Mouse (Mus musculus) liver, embryonic 12.5 days (tissue): ENCODE data around the gene Klc4. TPM values are rescaled to one million over a fixed set of nuclear protein-coding genes. Genes with fewer than 3 reads are reported as not detected.

Experiments used
- ATAC-seq: fragments of 200-750 bp; cut with Nextera tagmentation; 2 replicates; pipeline ENCODE4 v1.8.0; 2017; ENCODE audit warnings: moderate number of reproducible peaks, mild to moderate bottlenecking, moderate library complexity
- H3K27ac ChIP-seq: fragments of 300-500 bp; sonication (generic); 2 replicates; pipeline ENCODE4 v1.5.1; 2016; ENCODE audit warnings: mild to moderate bottlenecking
- H3K27me3 ChIP-seq: fragments of 300-500 bp; sonication (generic); replicated peaks from 2 replicates; pipeline ENCODE4 v1.6.1; 2016; ENCODE audit warnings: mild to moderate bottlenecking, moderate library complexity
- H3K36me3 ChIP-seq: fragments of 300-500 bp; sonication (generic); 2 replicates; pipeline ENCODE4 v1.6.1; 2016; ENCODE audit warnings: mild to moderate bottlenecking, moderate library complexity
- H3K4me1 ChIP-seq: fragments of 300-500 bp; sonication (generic); 2 replicates; pipeline ENCODE4 v1.6.1; 2016
- H3K4me2 ChIP-seq: fragments of 300-500 bp; sonication (generic); 2 replicates; pipeline ENCODE4 v1.6.1; 2016; ENCODE audit warnings: mild to moderate bottlenecking, moderate library complexity
- H3K4me3 ChIP-seq: fragments of 300-500 bp; sonication (generic); 2 replicates; pipeline ENCODE4 v1.5.1; 2016; ENCODE audit warnings: mild to moderate bottlenecking, moderate library complexity
- H3K9ac ChIP-seq: fragments of 300-500 bp; sonication (generic); 2 replicates; pipeline ENCODE4 v1.6.1; 2016; ENCODE audit warnings: mild to moderate bottlenecking, moderate library complexity
- H3K9me3 ChIP-seq: fragments of 300-500 bp; sonication (generic); replicated peaks from 2 replicates; pipeline ENCODE4 v1.6.1; 2016; ENCODE audit warnings: mild to moderate bottlenecking, moderate library complexity
- WGBS: fragments of 180-500 bp; shearing (Covaris S2); methylation state at CpG from one replicate; pipeline ENCODE4 v1.1.7; 2016; ENCODE audit not compliant: insufficient replicate concordance; 5-methylcytosine and 5-hydroxymethylcytosine counted together
- polyA plus RNA-seq: library from polyadenylated mRNA; unstranded; fragments of >200 nt; fragmentation: Nextera tagmentation; extraction: Ambion mirVana; gene quantifications from 2 replicates; pipeline ENCODE4 v1.2.1, GENCODE M21; 2016

The Klc4 gene
- polyA plus RNA-seq, 1 experiment from 2014 or later = 6.3 TPM

DNA sequence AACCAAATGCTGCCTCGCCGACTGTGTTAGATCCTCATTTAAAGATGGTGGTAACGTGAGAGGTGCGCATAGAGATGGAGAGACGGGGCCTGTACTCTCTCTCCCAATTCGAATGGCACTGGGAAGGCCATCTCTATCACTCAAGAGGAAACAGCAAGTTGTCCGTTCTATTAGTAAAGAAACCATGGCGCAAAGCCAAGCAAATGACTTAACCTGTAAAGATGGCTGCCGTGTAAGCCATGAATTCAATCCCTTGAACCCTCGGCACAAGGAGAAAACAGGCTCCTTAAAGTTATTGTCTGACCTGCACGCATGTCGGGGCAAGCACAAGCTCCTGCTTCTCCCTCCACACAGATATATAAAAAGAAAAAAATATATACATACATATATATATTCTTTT is 28.0 kb downstream of the Klc4 start:
- no peak for ATAC-seq
- 0 out of 2 replicates have a peak, but pooled peaks cover 5% of the 10 kb centered on the region for H3K27me3 ChIP-seq
- H3K4me1 ChIP-seq = peaks cover 49% of the 10 kb centered on the region
- no peak overlapping the region for H3K4me3 ChIP-seq
- 69% methylated on average over 12 of the region's 12 CpGs for WGBS
- 0 out of 2 replicates have a peak overlapping the region, but pooled peaks have one; percentile 7 for H3K4me2 ChIP-seq
- H3K27ac ChIP-seq = no peak overlapping the region
- H3K9ac ChIP-seq = no peak overlapping the region
- no peaks in the 10 kb centered on the region for H3K36me3 ChIP-seq
- H3K9me3 ChIP-seq = no peaks in the 10 kb centered on the region

DNA sequence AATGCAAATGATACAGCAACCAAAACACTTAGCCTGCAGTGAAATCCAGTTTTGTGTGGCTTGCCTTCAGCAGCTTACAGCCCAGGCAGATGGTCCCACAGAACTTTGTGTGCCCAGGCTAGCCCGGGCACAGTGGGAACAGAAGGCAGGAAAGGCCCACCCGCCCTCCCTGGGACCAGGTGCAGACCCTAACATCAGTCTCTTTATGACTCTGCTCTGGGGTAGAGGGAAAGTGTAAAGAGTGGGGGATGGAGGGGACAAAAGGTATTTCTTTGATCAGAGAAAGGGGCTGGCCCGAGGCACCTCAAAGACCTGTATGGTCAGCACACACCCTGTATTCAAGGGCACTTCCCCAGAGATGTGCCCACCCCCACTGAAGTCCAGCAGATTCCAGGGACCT is 32.6 kb downstream of the Klc4 start:
- Histone ChIP-seq H3K27me3 (no peaks in the 10 kb centered on the region), H3K27ac (no peak overlapping the region), H3K4me1 (peaks cover 27% of the 10 kb centered on the region), H3K4me2 (no peak overlapping the region), H3K9me3 (no peaks in the 10 kb centered on the region), H3K9ac (no peak overlapping the region), H3K36me3 (no peaks in the 10 kb centered on the region), H3K4me3 (no peak overlapping the region)
- 59% methylated on average over 3 of the region's 3 CpGs for WGBS
- no peak for ATAC-seq

DNA sequence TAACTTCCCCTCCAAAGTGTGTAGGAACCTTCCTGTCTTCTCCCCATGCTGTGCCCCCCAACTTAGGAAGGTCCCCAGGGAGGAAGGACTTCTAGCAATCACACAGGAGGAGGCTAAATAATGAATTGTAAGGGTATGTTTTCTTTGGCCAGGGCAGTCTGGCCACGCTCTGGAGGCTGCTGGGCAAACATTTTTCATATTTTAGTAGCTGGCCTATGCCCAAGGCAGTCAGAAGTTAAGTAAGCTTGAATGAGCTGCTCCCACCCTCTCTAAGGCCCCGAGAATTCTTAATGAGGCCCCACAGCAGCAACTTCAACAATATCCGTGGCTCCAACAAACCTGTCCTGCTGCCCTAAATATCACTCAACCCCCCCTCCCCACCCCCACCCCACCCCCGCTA is 33.0 kb downstream of the Klc4 start:
- H3K4me3 ChIP-seq = no peak overlapping the region
- H3K4me2 ChIP-seq = no peak overlapping the region
- no peaks in the 10 kb centered on the region for H3K36me3 ChIP-seq
- ATAC-seq = no peak
- H3K27me3 ChIP-seq = no peaks in the 10 kb centered on the region
- no peak overlapping the region for H3K27ac ChIP-seq
- H3K9me3 ChIP-seq = no peaks in the 10 kb centered on the region
- peaks cover 23% of the 10 kb centered on the region for H3K4me1 ChIP-seq
- no peak overlapping the region for H3K9ac ChIP-seq
- 54% methylated on average over 4 of the region's 4 CpGs for WGBS

DNA sequence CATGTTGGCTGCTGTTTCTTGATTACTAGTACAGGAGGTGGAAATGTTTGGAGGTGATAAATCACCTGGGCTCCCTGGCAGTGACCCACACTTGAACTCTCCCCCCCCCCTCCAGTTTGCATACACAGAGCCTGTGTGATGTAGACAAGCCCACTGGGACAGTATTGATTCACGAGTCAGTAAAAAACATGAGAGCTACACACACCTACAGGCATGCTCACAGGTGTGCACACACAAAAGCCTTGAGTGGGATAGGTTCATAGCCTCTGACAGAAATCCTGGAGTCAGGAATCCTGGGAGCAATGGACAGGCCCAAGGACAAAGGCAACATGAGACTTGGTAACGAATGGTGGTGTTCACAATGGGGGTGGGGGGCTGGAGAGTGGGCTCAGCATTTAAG is 33.6 kb downstream of the Klc4 start:
- Histone ChIP-seq H3K27me3 (no peaks in the 10 kb centered on the region), H3K36me3 (no peaks in the 10 kb centered on the region), H3K4me2 (no peak overlapping the region), H3K9me3 (no peaks in the 10 kb centered on the region), H3K4me3 (no peak overlapping the region), H3K4me1 (peaks cover 21% of the 10 kb centered on the region; the same call in 1 of the 2 replicates), H3K9ac (no peak overlapping the region), H3K27ac (no peak overlapping the region)
- no peak for ATAC-seq
- 62% methylated on average over 2 of the region's 2 CpGs for WGBS

DNA sequence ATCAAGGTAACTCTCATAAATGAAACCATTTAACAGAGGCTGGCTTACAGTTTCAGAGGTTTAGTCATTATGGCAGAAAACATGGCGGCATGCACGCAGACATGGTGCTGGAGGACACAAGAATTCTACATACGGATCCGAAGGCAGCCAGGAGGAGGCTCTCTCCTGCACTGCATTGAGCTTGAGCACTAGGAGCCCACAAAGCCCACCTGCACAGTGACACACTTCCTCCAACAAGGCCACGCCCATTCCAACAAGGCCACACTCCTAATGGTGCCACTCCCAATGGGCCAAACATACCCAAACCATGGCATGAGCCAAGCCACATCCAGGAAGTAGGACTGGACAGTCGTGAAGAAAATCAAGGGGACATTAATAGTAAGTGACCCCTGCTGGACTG is 34.5 kb downstream of the Klc4 start:
- Histone ChIP-seq H3K27me3 (no peaks in the 10 kb centered on the region), H3K4me2 (no peak overlapping the region), H3K27ac (no peak overlapping the region), H3K36me3 (no peaks in the 10 kb centered on the region), H3K4me3 (no peak overlapping the region), H3K9ac (no peak overlapping the region), H3K9me3 (no peaks in the 10 kb centered on the region), H3K4me1 (peaks cover 21% of the 10 kb centered on the region; the same call in 1 of the 2 replicates)
- ATAC-seq = no peak
- 74% methylated on average over 6 of the region's 6 CpGs for WGBS

DNA sequence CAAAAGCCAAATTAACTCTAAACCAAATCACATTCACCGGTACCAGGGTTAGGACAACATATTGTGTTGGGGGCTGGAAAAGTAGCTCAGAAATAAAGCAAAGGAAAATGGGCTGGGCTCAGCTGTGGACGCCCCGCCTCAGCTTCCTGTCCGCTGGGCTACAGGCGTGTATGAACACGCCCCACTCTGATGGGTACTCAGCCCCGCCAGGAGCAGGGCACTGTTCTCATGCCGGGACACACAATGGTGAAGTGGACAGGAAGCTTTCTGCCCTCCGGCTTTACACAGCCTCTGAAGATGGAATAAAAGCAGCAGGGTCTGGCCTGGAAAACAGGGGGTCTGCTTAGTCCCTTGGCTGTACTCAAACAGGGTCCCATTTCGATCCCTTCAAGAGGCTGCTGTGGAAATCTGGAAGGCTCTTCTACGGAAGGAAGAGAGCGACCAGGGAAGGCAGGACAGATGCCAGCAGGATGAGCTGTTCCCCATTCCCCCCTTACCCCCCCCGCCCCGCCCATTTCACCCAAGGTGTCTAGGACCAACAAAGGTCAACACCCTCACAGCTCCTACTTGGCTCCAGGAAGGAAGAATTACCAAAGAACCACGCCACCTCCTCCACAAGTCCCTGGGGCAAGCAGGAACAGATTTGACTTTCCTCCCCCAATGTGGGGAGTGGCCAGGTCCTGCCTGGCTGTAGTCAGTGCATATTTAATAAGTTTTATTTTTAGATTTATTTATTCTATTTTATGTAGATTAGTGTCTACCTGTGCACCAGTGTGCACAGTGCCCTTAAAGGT is 35.9 kb downstream of the Klc4 start:
- no peak for ATAC-seq
- no peak overlapping the region for H3K27ac ChIP-seq
- WGBS = 29% methylated on average over 15 of the region's 15 CpGs

DNA sequence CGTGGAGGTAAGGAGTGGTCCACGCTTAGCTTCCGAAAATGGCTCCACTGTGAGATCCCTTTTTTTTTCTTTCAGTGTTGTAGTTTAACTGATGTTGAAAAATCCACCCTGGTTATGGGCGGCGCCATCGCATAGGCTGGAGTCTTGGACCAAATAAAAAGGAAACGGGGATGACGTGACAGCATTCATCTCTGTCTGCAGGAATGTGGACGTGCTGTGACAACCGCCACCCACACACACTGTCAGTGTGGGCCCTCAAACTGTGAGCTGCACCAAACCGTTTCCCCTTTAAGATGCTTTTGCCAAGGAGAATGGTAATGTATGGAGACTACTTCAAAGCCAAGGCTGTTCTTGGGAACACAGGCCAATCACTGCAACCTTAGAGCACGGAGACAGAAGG is 39.8 kb downstream of the Klc4 start:
- no peak overlapping the region for H3K4me2 ChIP-seq
- WGBS = 78% methylated on average over 12 of the region's 12 CpGs
- no peak overlapping the region for H3K4me3 ChIP-seq
- no peaks in the 10 kb centered on the region for H3K27me3 ChIP-seq
- no peaks in the 10 kb centered on the region for H3K9me3 ChIP-seq
- no peak overlapping the region for H3K9ac ChIP-seq
- no peaks in the 10 kb centered on the region for H3K36me3 ChIP-seq
- ATAC-seq = no peak
- peaks cover 27% of the 10 kb centered on the region for H3K4me1 ChIP-seq
- no peak overlapping the region for H3K27ac ChIP-seq

More for the DNA sequence above, 35.9 kb downstream of the Klc4 start:
- H3K36me3 ChIP-seq = no peaks in the 10 kb centered on the region
- no peak overlapping the region for H3K9ac ChIP-seq
- peaks cover 23% of the 10 kb centered on the region; the same call in 1 of the 2 replicates for H3K4me1 ChIP-seq
- no peaks in the 10 kb centered on the region for H3K27me3 ChIP-seq
- no peaks in the 10 kb centered on the region for H3K9me3 ChIP-seq
- no peak overlapping the region for H3K4me3 ChIP-seq
- peak overlapping the region; percentile 32 for H3K4me2 ChIP-seq

DNA sequence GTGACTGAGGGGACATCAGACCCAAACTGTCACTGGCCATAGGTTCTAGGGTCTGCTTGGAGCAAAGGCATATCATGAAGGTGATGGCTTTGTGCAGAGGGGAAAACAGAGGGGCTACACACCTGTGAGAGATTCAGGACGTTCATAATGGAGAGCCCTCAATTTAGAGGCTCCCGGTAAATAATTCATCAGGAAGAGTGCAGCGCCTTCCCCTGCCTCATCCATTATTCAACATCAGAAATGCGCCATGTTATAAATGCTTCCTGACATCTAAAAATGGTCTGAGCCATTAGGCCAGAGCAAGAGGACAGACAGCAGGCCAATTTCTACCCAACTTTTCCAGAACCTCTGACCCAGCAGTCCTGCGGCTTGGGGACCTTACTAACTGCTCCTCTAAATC is 40.7 kb downstream of the Klc4 start:
- no peaks in the 10 kb centered on the region for H3K36me3 ChIP-seq
- no peaks in the 10 kb centered on the region for H3K9me3 ChIP-seq
- H3K9ac ChIP-seq = no peak overlapping the region
- no peak overlapping the region for H3K4me2 ChIP-seq
- 69% methylated on average over 5 of the region's 5 CpGs for WGBS
- no peaks in the 10 kb centered on the region for H3K27me3 ChIP-seq
- no peak for ATAC-seq
- no peak overlapping the region for H3K4me3 ChIP-seq
- H3K27ac ChIP-seq = no peak overlapping the region
- peaks cover 27% of the 10 kb centered on the region for H3K4me1 ChIP-seq

DNA sequence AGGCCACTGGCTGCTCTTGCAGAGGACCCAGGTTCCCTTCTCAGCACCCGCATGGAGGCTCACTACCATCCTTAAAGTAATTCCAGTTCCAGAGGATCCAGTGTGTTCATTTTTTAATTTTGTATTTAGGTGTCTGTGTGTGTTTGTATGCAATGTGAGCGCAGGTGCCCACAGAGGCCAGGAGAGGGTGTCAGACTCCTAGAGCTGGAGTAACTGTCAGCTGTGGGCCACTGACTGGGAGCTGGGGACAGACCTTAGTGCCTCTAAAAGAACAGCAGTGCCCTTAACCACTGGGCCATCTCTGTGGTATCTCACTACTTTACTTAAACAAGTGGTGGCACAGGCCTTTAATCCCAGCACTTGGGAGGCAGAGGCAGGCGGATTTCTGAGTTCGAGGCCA is 42.6 kb downstream of the Klc4 start:
- Histone ChIP-seq H3K4me1 (peaks cover 23% of the 10 kb centered on the region), H3K27me3 (no peaks in the 10 kb centered on the region), H3K4me2 (no peak overlapping the region), H3K27ac (no peak overlapping the region), H3K9me3 (no peaks in the 10 kb centered on the region), H3K36me3 (no peaks in the 10 kb centered on the region), H3K9ac (no peak overlapping the region), H3K4me3 (no peak overlapping the region)
- WGBS = 82% methylated on average over 4 of the region's 4 CpGs
- ATAC-seq = no peak

DNA sequence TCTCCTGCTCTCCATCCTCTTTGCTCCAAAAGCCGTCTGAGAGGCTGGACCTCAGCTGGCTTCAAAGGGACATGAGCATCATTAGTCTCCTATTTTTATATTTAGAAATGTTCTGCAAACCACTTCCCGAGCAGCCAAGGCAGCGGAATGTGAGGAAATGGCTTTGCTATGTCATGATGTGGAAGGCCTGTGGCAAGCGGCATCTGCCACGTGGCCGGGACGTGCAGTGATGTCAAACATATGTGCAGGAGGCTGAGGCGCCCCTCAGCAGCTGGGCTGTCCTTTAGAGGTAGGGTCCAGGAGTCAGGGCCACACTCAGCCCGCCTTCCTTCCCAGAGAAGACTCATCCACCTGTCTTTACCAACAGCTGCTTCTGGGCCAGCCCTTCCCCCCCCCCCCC is 43.6 kb downstream of the Klc4 start:
- Histone ChIP-seq H3K9me3 (no peaks in the 10 kb centered on the region), H3K27me3 (no peaks in the 10 kb centered on the region), H3K36me3 (no peaks in the 10 kb centered on the region), H3K4me1 (peaks cover 33% of the 10 kb centered on the region), H3K9ac (no peak overlapping the region), H3K4me2 (no peak overlapping the region), H3K4me3 (no peak overlapping the region), H3K27ac (no peak overlapping the region)
- 58% methylated on average over 9 of the region's 9 CpGs for WGBS
- no peak for ATAC-seq

DNA sequence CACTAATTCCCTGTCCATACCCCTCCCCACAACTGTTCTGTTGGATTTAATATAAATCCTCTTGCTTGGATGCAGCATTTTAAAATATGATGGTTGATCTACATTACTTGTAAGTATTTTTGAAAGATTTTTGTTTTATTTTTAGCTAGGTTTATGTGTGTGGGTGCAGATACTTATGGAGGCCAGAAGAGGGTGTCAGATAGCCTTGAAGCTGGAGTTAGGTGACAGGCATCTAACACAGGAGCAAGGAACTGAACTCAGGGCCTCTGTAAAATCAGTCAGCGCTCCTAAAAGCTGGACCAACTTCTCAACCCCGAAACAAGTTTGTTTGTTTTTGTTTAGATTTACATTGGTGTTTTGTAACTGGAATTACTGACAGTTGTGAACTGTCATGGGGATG is 45.3 kb downstream of the Klc4 start:
- no peak for ATAC-seq
- 67% methylated on average over 2 of the region's 2 CpGs for WGBS
- Histone ChIP-seq H3K4me1 (peaks cover 33% of the 10 kb centered on the region), H3K27ac (no peak overlapping the region), H3K27me3 (no peaks in the 10 kb centered on the region), H3K9ac (no peak overlapping the region), H3K4me3 (no peak overlapping the region), H3K4me2 (no peak overlapping the region), H3K9me3 (no peaks in the 10 kb centered on the region), H3K36me3 (no peaks in the 10 kb centered on the region; the same call in 1 of the 2 replicates)

DNA sequence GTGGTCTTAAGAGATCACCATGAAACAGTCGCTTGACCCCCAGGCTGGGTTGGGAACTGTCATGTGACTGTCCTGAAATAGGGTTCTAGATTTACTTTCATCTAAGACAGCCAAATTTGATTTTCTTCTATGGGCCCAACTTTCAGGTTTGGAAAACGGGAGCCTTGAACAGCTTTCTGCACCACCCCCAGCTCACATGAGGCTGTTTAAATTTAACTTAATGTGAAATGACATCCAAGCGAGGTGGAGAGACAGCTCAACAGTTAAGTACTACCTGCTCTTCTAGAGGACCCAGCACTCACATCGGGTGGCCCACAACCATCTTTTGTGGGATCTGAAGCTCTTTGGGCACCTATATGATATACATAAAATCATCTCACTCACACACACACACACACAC is 46.9 kb downstream of the Klc4 start:
- Histone ChIP-seq H3K27me3 (no peaks in the 10 kb centered on the region), H3K4me3 (no peak overlapping the region), H3K36me3 (no peaks in the 10 kb centered on the region; the same call in 1 of the 2 replicates), H3K4me2 (no peak overlapping the region), H3K9ac (no peak overlapping the region), H3K9me3 (no peaks in the 10 kb centered on the region), H3K27ac (no peak overlapping the region), H3K4me1 (peaks cover 36% of the 10 kb centered on the region)
- WGBS = 71% methylated on average over 4 of the region's 4 CpGs
- ATAC-seq = no peak

DNA sequence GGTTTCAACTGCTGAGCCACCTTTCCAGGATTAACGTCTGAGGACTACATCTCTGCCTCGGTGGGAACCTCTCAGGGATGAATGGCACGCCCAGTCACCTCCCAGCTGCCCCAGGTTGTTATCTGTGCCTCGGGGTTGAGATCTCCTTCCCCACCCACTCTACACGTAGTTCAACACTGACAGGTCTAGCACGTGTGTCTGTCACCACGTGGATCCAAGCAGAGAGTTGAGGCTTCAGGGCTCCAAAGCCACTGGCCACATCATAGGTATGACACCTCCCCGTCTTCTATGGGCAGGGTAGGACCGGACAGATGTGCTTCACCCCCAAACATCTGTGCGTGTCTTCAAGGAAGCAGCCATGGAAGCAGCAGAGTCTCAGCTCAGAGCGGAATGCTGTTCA is 47.9 kb downstream of the Klc4 start:
- Histone ChIP-seq H3K27ac (no peak overlapping the region), H3K27me3 (no peaks in the 10 kb centered on the region), H3K4me3 (no peak overlapping the region), H3K4me2 (no peak overlapping the region), H3K4me1 (peaks cover 36% of the 10 kb centered on the region), H3K9me3 (no peaks in the 10 kb centered on the region), H3K36me3 (no peaks in the 10 kb centered on the region; the same call in 1 of the 2 replicates), H3K9ac (no peak overlapping the region)
- no peak for ATAC-seq
- 50% methylated on average over 11 of the region's 11 CpGs for WGBS
